Mouse (Mus musculus): ENCODE data around the gene Retsat. TPM values are rescaled to one million over a fixed set of nuclear protein-coding genes. Genes with fewer than 3 reads are reported as not detected.

Retsat gene
- total and polyA plus RNA-seq, 2 experiments from 2014 or later: 7.2 to 7.5 TPM

DNA sequence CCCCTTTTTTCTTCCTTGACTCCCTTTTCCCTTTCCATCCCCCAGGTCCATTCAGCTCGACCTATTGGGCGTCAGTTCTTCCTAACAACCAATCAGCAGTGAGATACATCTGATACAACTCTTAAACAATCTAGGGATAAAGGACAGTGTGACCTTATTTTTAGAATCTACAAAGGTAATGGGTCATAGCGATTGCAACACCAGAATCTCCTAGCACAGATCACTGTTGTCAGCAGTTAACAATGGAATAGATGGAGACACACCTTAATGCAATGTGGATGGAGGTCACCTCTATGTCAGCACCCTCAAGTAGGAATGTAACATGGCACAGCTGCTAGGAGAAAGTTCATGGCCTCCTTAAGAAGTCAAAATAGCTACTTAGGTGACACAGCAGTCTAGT, 24.6 kb downstream of the Retsat start:
- DNase-seq (no peak), ATAC-seq (no peak)
- Histone ChIP-seq H3K9me3 (ENCODE audit: low read length) (no peaks in the 10 kb centered on the region), H3K4me1 (ENCODE audit: insufficient read depth) (no peaks in the 10 kb centered on the region), H3K27ac (ENCODE audit: low read depth, low read length) (no peak overlapping the region), H3K4me3 (ENCODE audit: low read depth, low read length) (no peak overlapping the region), H3K36me3 (ENCODE audit: insufficient read depth) (no peaks in the 10 kb centered on the region), H3K27me3 (ENCODE audit: insufficient read depth, low read length) (no peaks in the 10 kb centered on the region), H3K9ac (no peak overlapping the region), H3K4me2 (ENCODE audit: low read depth) (no peak overlapping the region)
- WGBS: 46% methylated on average over 3 of the region's 3 CpGs
- TF ChIP-seq CTCF (IDR thresholded peaks at IDR 0.05; ENCODE audit: low read depth): no peak

DNA sequence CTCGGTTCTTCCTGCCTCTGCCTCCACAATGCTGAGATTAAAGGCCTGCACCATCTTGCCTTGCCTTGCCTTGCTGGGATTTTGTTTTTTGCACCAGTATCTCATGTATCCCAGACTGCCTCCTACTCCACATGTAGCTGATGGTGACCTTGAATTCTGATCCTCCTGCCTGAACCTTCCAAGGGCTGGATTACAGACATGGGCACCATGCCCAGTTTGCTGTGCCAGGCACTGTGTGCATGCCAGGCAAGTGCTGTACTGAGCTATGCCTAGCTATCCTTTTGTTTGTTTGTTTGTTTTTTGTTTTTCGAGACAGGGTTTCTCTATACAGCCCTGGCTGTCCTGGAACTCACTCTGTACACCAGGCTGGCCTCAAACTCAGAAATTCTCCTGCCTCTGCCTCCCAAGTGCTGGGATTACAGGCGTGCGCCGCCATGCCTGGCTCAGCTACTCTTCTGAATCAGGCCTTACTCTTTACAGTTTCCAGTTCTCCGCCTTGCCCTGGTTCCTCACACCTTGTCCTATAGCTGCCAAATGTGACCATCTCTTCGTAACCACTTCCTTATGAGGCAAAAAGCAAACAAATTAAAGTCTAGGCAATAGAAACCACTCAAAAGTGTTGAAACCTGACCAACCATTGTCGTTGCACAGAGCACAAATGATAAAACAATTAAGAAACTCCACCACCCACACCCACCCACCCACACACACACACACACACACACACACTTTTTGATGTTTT, 25.6 kb downstream of the Retsat start:
- H3K4me2 ChIP-seq (ENCODE audit: low read depth): no peak overlapping the region
- 89% methylated on average over 8 of the region's 8 CpGs for WGBS
- H3K27me3 ChIP-seq (ENCODE audit: insufficient read depth, low read length): no peaks in the 10 kb centered on the region
- H3K9me3 ChIP-seq (ENCODE audit: low read length): no peaks in the 10 kb centered on the region
- H3K4me3 ChIP-seq (ENCODE audit: low read depth, low read length): no peak overlapping the region
- no peaks in the 10 kb centered on the region for H3K36me3 ChIP-seq (ENCODE audit: insufficient read depth)
- no peak overlapping the region for H3K27ac ChIP-seq (ENCODE audit: low read depth, low read length)
- H3K4me1 ChIP-seq (ENCODE audit: insufficient read depth): no peaks in the 10 kb centered on the region
- DNase-seq (no peak), ATAC-seq (no peak)
- no peak overlapping the region for H3K9ac ChIP-seq
- no peak for TF ChIP-seq CTCF (IDR thresholded peaks at IDR 0.05; ENCODE audit: low read depth)

DNA sequence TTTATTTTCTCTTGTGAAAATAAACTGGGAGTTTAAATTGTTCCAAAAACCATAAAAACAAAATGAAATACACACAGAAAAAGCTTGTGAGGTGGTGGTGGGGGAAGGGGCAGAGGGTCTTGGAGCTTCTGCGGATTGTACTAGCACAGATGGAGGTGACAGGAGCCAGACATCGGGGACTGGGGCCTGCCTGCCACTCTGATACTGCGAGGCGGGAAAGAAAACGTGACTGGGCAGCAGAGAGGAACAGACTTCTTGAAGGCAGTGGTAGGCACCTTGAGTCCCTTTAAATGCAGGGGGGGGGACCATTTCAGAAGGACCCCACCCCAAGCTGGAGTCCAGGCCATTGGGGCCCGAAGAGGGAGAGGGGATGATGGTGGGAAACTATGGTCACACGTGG, 28.1 kb downstream of the Retsat start:
- no peaks in the 10 kb centered on the region for H3K36me3 ChIP-seq (ENCODE audit: insufficient read depth)
- no peak overlapping the region for H3K9ac ChIP-seq
- no peaks in the 10 kb centered on the region for H3K4me1 ChIP-seq (ENCODE audit: insufficient read depth)
- no peaks in the 10 kb centered on the region for H3K9me3 ChIP-seq (ENCODE audit: low read length)
- H3K4me2 ChIP-seq (ENCODE audit: low read depth): no peak overlapping the region
- no peak for TF ChIP-seq CTCF (IDR thresholded peaks at IDR 0.05; ENCODE audit: low read depth)
- H3K27ac ChIP-seq (ENCODE audit: low read depth, low read length): no peak overlapping the region
- ATAC-seq: no peak
- H3K27me3 ChIP-seq (ENCODE audit: insufficient read depth, low read length): no peaks in the 10 kb centered on the region
- no peak for DNase-seq
- 79% methylated on average over 7 of the region's 7 CpGs for WGBS
- H3K4me3 ChIP-seq (ENCODE audit: low read depth, low read length): no peak overlapping the region

- no peak overlapping the region for H3K27ac ChIP-seq (ENCODE audit: low read depth, low read length)
- H3K27me3 ChIP-seq (ENCODE audit: insufficient read depth, low read length): no peaks in the 10 kb centered on the region
- TF ChIP-seq CTCF (IDR thresholded peaks at IDR 0.05; ENCODE audit: low read depth): no peak
- H3K4me2 ChIP-seq (ENCODE audit: low read depth): no peak overlapping the region
- WGBS: 91% methylated on average over 16 of the region's 16 CpGs
- no peak for ATAC-seq
- H3K36me3 ChIP-seq (ENCODE audit: insufficient read depth): no peaks in the 10 kb centered on the region
- H3K9me3 ChIP-seq (ENCODE audit: low read length): no peaks in the 10 kb centered on the region
- H3K4me1 ChIP-seq (ENCODE audit: insufficient read depth): no peaks in the 10 kb centered on the region
- no peak for DNase-seq
- H3K9ac ChIP-seq: no peak overlapping the region
- H3K4me3 ChIP-seq (ENCODE audit: low read depth, low read length): no peak overlapping the region
These were observed 29.0 kb downstream of the Retsat start for GRCm38 (mm10) chr6:72627276-72627675.

- Histone ChIP-seq H3K9me3 (ENCODE audit: low read length) (no peaks in the 10 kb centered on the region), H3K9ac (no peak overlapping the region), H3K4me1 (ENCODE audit: insufficient read depth) (no peaks in the 10 kb centered on the region), H3K4me2 (ENCODE audit: low read depth) (no peak overlapping the region), H3K27me3 (ENCODE audit: insufficient read depth, low read length) (no peaks in the 10 kb centered on the region), H3K36me3 (ENCODE audit: insufficient read depth) (no peaks in the 10 kb centered on the region), H3K4me3 (ENCODE audit: low read depth, low read length) (no peak overlapping the region), H3K27ac (ENCODE audit: low read depth, low read length) (no peak overlapping the region)
- DNase-seq (no peak), ATAC-seq (no peak)
- 88% methylated on average over 2 of the region's 2 CpGs for WGBS
- TF ChIP-seq CTCF (IDR thresholded peaks at IDR 0.05; ENCODE audit: low read depth): no peak
These were observed 32.1 kb downstream of the Retsat start for GRCm38 (mm10) chr6:72630370-72630769.

DNA sequence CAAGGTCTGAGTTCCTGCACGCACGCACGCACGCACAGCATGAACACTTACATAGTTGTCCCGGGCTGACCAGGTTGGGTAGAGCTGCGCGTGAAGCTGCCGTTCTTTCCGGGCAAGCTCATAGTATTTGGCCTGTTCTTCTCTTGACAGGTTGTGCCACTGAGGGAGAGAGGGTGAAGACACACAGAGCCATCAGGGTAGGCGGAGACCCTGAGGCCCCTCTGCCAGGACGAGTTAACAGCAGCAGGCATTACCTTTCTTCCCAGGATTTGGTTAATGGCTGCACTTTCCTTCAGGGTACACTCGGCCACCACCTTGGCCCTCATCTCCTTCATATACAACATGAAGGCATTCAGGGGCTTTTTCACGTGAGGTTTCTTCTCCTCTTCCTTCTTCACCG, 32.7 kb downstream of the Retsat start:
- H3K27ac ChIP-seq (ENCODE audit: low read depth, low read length): no peak overlapping the region
- H3K27me3 ChIP-seq (ENCODE audit: insufficient read depth, low read length): no peaks in the 10 kb centered on the region
- H3K4me3 ChIP-seq (ENCODE audit: low read depth, low read length): no peak overlapping the region
- TF ChIP-seq CTCF (IDR thresholded peaks at IDR 0.05; ENCODE audit: low read depth): no peak
- H3K4me1 ChIP-seq (ENCODE audit: insufficient read depth): no peaks in the 10 kb centered on the region
- no peak overlapping the region for H3K9ac ChIP-seq
- H3K9me3 ChIP-seq (ENCODE audit: low read length): no peaks in the 10 kb centered on the region
- no peaks in the 10 kb centered on the region for H3K36me3 ChIP-seq (ENCODE audit: insufficient read depth)
- H3K4me2 ChIP-seq (ENCODE audit: low read depth): no peak overlapping the region
- 88% methylated on average over 14 of the region's 14 CpGs for WGBS
- DNase-seq: no peak
- no peak for ATAC-seq

- H3K4me1 ChIP-seq (ENCODE audit: insufficient read depth): no peaks in the 10 kb centered on the region
- H3K36me3 ChIP-seq (ENCODE audit: insufficient read depth): no peaks in the 10 kb centered on the region
- H3K27ac ChIP-seq (ENCODE audit: low read depth, low read length): no peak overlapping the region
- H3K4me3 ChIP-seq (ENCODE audit: low read depth, low read length): no peak overlapping the region
- 74% methylated on average over 6 of the region's 6 CpGs for WGBS
- no peak for DNase-seq
- H3K27me3 ChIP-seq (ENCODE audit: insufficient read depth, low read length): no peaks in the 10 kb centered on the region
- no peak for TF ChIP-seq CTCF (IDR thresholded peaks at IDR 0.05; ENCODE audit: low read depth)
- no peak overlapping the region for H3K4me2 ChIP-seq (ENCODE audit: low read depth)
- H3K9me3 ChIP-seq (ENCODE audit: low read length): no peaks in the 10 kb centered on the region
- ATAC-seq: peak; percentile 50; the same call in 1 of the 2 replicates
- no peak overlapping the region for H3K9ac ChIP-seq
These were observed 33.4 kb downstream of the Retsat start for GRCm38 (mm10) chr6:72631700-72632099.

All from forebrain, postnatal 0 days (tissue).